Mouse (Mus musculus): ENCODE measurements around the gene Bpifb6. TPM values are rescaled to one million over a fixed set of nuclear protein-coding genes. Genes with fewer than 3 reads are reported as not detected.

Gene Bpifb6
- total and polyA plus RNA-seq, 3 experiments, result not detected

- H3K4me3 ChIP-seq (ENCODE audit: low read depth, low read length), result no peak within 1 kb of the TSS
- H3K9me3 ChIP-seq (replicated peaks), result no peaks in the 10 kb centered on the region
- ATAC-seq (ENCODE audit: extremely low read depth, insufficient number of reproducible peaks, low FRiP score, poor library complexity, severe bottlenecking), result no peak
- H3K36me3 ChIP-seq (replicated peaks), result no peaks in the 10 kb centered on the region
- H3K27me3 ChIP-seq (ENCODE audit: insufficient read depth, low read length), result peaks cover 2% of the 10 kb centered on the region; the same call in 1 of the 2 replicates
- TF ChIP-seq GATA1 (IDR thresholded peaks at IDR 0.05; ENCODE audit: borderline replicate concordance, low read length) (no peak), TAL1 (conservative IDR thresholded peaks at IDR 0.05; ENCODE audit: low read depth, low read length) (no peak), GATA2 (IDR thresholded peaks at IDR 0.05; ENCODE audit: borderline replicate concordance, low read depth, low read length) (no peak), POLR2AphosphoS5 (IDR thresholded peaks at IDR 0.05; ENCODE audit: insufficient replicate concordance, low read depth, low read length) (no peak), CTCF (IDR thresholded peaks at IDR 0.05; ENCODE audit: low read depth, low read length) (no peak)
- no peak for DNase-seq (ENCODE audit: low spot score)
- H3K4me1 ChIP-seq (ENCODE audit: insufficient read depth, low read depth, low read length), result no peaks in the 10 kb centered on the region
These were observed 29.2 kb upstream of the Bpifb6 start, which contains the start of gene Sun5 for GRCm38 (mm10) chr2:153870984-153871383. Sun5 (minus strand) TSS chr2:153871084.

- TF ChIP-seq TAL1 (conservative IDR thresholded peaks at IDR 0.05; ENCODE audit: low read depth, low read length), result no peak
- no peak for TF ChIP-seq GATA2 (IDR thresholded peaks at IDR 0.05; ENCODE audit: borderline replicate concordance, low read depth, low read length)
- TF ChIP-seq CTCF (IDR thresholded peaks at IDR 0.05; ENCODE audit: low read depth, low read length), result no peak
- no peak for TF ChIP-seq POLR2AphosphoS5 (IDR thresholded peaks at IDR 0.05; ENCODE audit: insufficient replicate concordance, low read depth, low read length)
- TF ChIP-seq GATA1 (IDR thresholded peaks at IDR 0.05; ENCODE audit: borderline replicate concordance, low read length), result no peak
- Histone ChIP-seq H3K9me3 (replicated peaks) (no peaks in the 10 kb centered on the region), H3K4me1 (ENCODE audit: insufficient read depth, low read depth, low read length) (no peaks in the 10 kb centered on the region), H3K27me3 (ENCODE audit: insufficient read depth, low read length) (peaks cover 4% of the 10 kb centered on the region; the same call in 1 of the 2 replicates), H3K4me3 (ENCODE audit: low read depth, low read length) (no peak within 1 kb of the TSS), H3K36me3 (replicated peaks) (no peaks in the 10 kb centered on the region)
- no peak for ATAC-seq (ENCODE audit: extremely low read depth, insufficient number of reproducible peaks, low FRiP score, poor library complexity, severe bottlenecking)
- DNase-seq (ENCODE audit: low spot score), result no peak
These were observed 25.4 kb upstream of the Bpifb6 start, which contains the start of gene Bpifb2 for GRCm38 (mm10) chr2:153874745-153875144. Bpifb2 (plus strand) TSS chr2:153875045.

GRCm38 (mm10) chr2:153899111-153899510 is 1.1 kb upstream of the Bpifb6 start:
- no peak for ATAC-seq (ENCODE audit: extremely low read depth, insufficient number of reproducible peaks, low FRiP score, poor library complexity, severe bottlenecking)
- no peaks in the 10 kb centered on the region for H3K4me1 ChIP-seq (ENCODE audit: insufficient read depth, low read depth, low read length)
- H3K4me3 ChIP-seq (ENCODE audit: low read depth, low read length), result no peak overlapping the region
- TF ChIP-seq GATA2 (IDR thresholded peaks at IDR 0.05; ENCODE audit: borderline replicate concordance, low read depth, low read length), result no peak
- TF ChIP-seq GATA1 (IDR thresholded peaks at IDR 0.05; ENCODE audit: borderline replicate concordance, low read length), result no peak
- no peak for TF ChIP-seq POLR2AphosphoS5 (IDR thresholded peaks at IDR 0.05; ENCODE audit: insufficient replicate concordance, low read depth, low read length)
- DNase-seq (ENCODE audit: low spot score), result no peak
- H3K27me3 ChIP-seq (ENCODE audit: insufficient read depth, low read length), result no peaks in the 10 kb centered on the region; the same call in 1 of the 2 replicates
- H3K36me3 ChIP-seq (replicated peaks), result no peaks in the 10 kb centered on the region
- H3K9me3 ChIP-seq (replicated peaks), result no peaks in the 10 kb centered on the region

- DNase-seq (ENCODE audit: low spot score), result no peak
- no peaks in the 10 kb centered on the region for H3K4me1 ChIP-seq (ENCODE audit: insufficient read depth, low read depth, low read length)
- TF ChIP-seq POLR2AphosphoS5 (IDR thresholded peaks at IDR 0.05; ENCODE audit: insufficient replicate concordance, low read depth, low read length) (no peak), TAL1 (conservative IDR thresholded peaks at IDR 0.05; ENCODE audit: low read depth, low read length) (no peak), CTCF (IDR thresholded peaks at IDR 0.05; ENCODE audit: low read depth, low read length) (no peak), GATA2 (IDR thresholded peaks at IDR 0.05; ENCODE audit: borderline replicate concordance, low read depth, low read length) (no peak), GATA1 (IDR thresholded peaks at IDR 0.05; ENCODE audit: borderline replicate concordance, low read length) (no peak)
- no peaks in the 10 kb centered on the region for H3K9me3 ChIP-seq (replicated peaks)
- H3K36me3 ChIP-seq (replicated peaks), result no peaks in the 10 kb centered on the region
- H3K27me3 ChIP-seq (ENCODE audit: insufficient read depth, low read length), result peaks cover 3% of the 10 kb centered on the region; the same call in 1 of the 2 replicates
- ATAC-seq (ENCODE audit: extremely low read depth, insufficient number of reproducible peaks, low FRiP score, poor library complexity, severe bottlenecking), result no peak
- no peak overlapping the region for H3K4me3 ChIP-seq (ENCODE audit: low read depth, low read length)
These were observed 2.5 kb downstream of the Bpifb6 start for GRCm38 (mm10) chr2:153902726-153903125.

GRCm38 (mm10) chr2:153906626-153907025 is 6.4 kb downstream of the Bpifb6 start:
- ATAC-seq (ENCODE audit: extremely low read depth, insufficient number of reproducible peaks, low FRiP score, poor library complexity, severe bottlenecking) (no peak), DNase-seq (ENCODE audit: low spot score) (no peak)
- H3K4me1 ChIP-seq (ENCODE audit: insufficient read depth, low read depth, low read length), result no peaks in the 10 kb centered on the region
- no peak overlapping the region for H3K4me3 ChIP-seq (ENCODE audit: low read depth, low read length)
- no peaks in the 10 kb centered on the region for H3K9me3 ChIP-seq (replicated peaks)
- H3K36me3 ChIP-seq (replicated peaks), result no peaks in the 10 kb centered on the region
- H3K27me3 ChIP-seq (ENCODE audit: insufficient read depth, low read length), result peaks cover 3% of the 10 kb centered on the region; the same call in 1 of the 2 replicates
- TF ChIP-seq TAL1 (conservative IDR thresholded peaks at IDR 0.05; ENCODE audit: low read depth, low read length) (no peak), GATA1 (IDR thresholded peaks at IDR 0.05; ENCODE audit: borderline replicate concordance, low read length) (no peak), POLR2AphosphoS5 (IDR thresholded peaks at IDR 0.05; ENCODE audit: insufficient replicate concordance, low read depth, low read length) (no peak), GATA2 (IDR thresholded peaks at IDR 0.05; ENCODE audit: borderline replicate concordance, low read depth, low read length) (no peak), CTCF (IDR thresholded peaks at IDR 0.05; ENCODE audit: low read depth, low read length) (no peak)

GRCm38 (mm10) chr2:153914151-153914550 is 14.0 kb downstream of the Bpifb6 start:
- Histone ChIP-seq H3K27me3 (ENCODE audit: insufficient read depth, low read length) (no peaks in the 10 kb centered on the region; the same call in 1 of the 2 replicates), H3K4me3 (ENCODE audit: low read depth, low read length) (no peak overlapping the region), H3K36me3 (replicated peaks) (no peaks in the 10 kb centered on the region), H3K9me3 (replicated peaks) (no peaks in the 10 kb centered on the region), H3K4me1 (ENCODE audit: insufficient read depth, low read depth, low read length) (no peaks in the 10 kb centered on the region)
- DNase-seq (ENCODE audit: low spot score), result no peak
- TF ChIP-seq TAL1 (conservative IDR thresholded peaks at IDR 0.05; ENCODE audit: low read depth, low read length) (no peak), GATA2 (IDR thresholded peaks at IDR 0.05; ENCODE audit: borderline replicate concordance, low read depth, low read length) (no peak), CTCF (IDR thresholded peaks at IDR 0.05; ENCODE audit: low read depth, low read length) (no peak), POLR2AphosphoS5 (IDR thresholded peaks at IDR 0.05; ENCODE audit: insufficient replicate concordance, low read depth, low read length) (no peak), GATA1 (IDR thresholded peaks at IDR 0.05; ENCODE audit: borderline replicate concordance, low read length) (no peak)
- ATAC-seq (ENCODE audit: extremely low read depth, insufficient number of reproducible peaks, low FRiP score, poor library complexity, severe bottlenecking), result no peak

Data from G1E (cell line).